Mouse (Mus musculus): ENCODE results near the gene Krt17.
A peak's percentile ranks its signal among the peaks of the same experiment; 100 is the strongest.
"Not testable (repeated sequence)": the region's sequence is repeated elsewhere in the genome, so short reads cannot be mapped to it uniquely, and the experiment has no call there.

The Krt17 gene

DNA sequence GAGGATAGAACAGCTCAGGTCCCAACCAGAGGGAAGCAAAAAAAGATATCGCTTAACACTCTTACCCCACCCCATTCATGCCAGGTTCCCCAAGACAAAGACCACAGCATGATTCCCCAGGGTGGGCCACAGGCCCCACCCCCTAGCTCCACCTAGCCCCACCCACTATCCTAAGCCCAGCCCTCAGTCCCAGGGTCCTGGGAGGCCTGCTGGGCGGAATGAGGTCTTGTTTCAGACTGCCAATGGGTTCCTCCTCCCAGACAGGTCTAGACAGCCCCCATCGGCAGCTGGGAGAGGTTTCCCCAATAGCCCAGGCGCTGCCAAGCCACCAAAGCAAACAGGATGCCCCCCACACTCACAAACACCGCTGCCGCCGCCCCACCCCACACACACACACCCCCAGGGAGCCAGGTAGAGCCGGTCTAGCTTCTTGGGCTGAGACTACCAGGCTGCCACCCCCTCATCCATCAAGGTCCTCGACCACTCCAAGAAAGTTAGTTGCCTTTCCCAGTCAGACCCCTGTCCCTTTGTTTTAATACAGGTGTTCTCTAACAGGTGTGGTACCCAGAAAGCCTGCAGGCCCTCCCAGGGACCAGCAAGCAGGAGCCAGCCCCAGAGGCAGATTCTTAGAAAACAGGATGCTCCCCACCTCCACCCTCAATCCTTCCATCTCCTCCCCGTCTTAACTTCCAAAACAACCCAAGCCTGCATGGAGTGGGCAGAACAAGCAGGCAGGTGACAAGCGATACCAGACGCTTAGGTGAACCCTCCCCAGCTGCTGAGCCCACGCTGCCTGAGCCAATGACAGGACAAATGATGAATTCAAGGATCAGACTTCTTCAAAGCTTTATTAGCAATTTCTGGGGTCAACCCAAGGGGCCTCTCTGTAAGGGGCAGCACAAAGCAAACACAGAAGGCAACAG is 1.5 kb upstream of the Krt17 start:
- DNase-seq (ENCODE audit: low spot score in 2 of 2) = no peak

- no peak for DNase-seq (ENCODE audit: low spot score in 2 of 2)
These were observed 391 bp upstream of the Krt17 start for GRCm38 (mm10) chr11:100261235-100261605.

GRCm38 (mm10) chr11:100259079-100259478 is 1.8 kb downstream of the Krt17 start:
- DNase-seq (ENCODE audit: low spot score in 2 of 2) = no peak

DNA sequence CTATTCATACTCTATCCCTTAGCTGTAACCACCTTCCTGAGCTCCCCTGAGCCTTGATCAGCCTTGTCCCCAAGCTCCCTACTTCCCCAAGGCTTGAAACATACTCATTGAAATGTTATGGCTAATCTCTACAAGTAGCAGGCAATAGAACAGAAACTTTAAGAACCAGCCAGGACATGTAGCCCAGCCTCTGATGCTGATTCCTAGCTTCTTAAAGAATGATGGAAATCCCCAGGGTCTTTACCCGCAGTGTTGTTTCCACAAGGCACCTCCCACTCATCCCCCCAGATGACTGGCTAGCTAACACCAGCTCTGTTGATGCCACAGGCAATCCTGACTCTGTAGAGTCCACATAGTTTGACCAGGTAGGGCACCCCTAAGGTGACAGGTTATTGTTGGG is 2.9 kb downstream of the Krt17 start:
- DNase-seq (ENCODE audit: low spot score in 2 of 2) = no peak

- DNase-seq (ENCODE audit: low spot score in 2 of 2) = no peak
These were observed 5.3 kb downstream of the Krt17 start for GRCm38 (mm10) chr11:100255514-100255913.

DNA sequence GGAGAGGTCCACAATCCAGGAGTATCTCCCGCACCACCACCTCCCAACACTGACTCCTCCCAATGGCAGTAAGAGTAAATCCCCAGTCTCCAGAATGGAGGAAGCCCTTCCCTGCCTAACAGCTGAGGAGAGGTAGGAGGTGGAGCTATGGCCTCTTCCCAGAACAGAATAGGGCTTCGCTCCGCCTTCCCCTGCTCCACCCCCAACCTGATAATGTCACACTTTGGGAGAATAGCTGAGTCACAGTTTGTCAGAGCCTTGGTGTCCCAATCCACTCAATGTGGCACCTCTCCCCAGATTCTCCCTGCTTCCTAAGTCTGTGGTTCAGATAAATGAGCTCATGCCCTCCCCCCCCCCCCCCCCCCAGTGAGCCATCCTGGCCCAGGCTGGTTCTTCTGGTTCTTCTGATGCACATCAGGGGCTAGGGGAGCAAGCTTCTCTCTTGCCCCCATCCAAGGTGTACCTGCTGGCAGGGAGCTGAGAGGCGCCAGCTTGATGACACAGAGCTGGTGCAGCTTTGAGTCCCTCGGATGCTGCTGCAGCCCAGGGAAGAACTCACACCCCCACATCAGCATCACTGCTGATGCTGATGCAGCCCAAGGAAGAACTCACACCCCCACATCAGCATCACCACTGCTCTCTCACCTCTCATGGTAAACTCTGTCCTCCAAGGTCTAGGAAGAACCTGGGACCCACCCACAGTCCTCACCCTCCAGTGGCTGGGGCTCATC is 6.3 kb downstream of the Krt17 start:
- peak in 1 of 2 experiments; percentile 25 for DNase-seq (ENCODE audit: low spot score in 2 of 2)

DNA sequence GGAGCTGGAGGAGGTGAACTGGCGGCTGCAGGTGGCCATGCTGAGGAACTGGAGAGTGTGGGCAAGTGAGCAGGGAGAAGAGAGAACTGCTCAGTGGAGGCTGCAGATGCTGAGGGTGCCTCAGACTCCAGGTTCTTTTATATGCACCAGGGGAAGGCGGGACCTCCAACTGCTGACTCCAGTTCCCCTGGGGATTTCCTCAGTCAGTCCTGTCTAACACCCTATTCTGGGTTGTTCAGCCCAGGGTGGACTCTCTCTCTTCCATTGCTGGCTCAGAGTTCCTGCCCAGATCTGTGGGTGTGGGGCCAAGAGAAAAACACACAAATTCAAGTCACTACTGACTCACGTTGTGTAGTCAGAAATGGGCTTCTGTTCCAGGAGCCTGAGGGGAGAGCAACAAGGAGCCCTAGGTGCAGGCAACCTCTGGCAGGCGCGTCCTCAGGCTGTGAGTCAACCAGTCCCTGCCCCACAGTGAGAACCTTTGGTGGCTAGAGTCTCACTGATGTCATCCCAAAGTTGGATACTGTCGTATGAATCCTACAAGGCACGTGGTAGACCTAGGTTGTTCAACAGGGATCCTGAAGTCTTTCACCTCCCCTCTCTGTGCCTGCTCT is 11.9 kb downstream of the Krt17 start, which contains the start of gene Krt16:
Krt16 (minus strand) TSS at position 51 of the 614 bp plus-strand sequence.
- no peak for DNase-seq (ENCODE audit: low spot score in 2 of 2)

GRCm38 (mm10) chr11:100246471-100246870 is 14.4 kb downstream of the Krt17 start:
- DNase-seq (ENCODE audit: low spot score in 2 of 2) = not testable (repeated sequence)

- DNase-seq (ENCODE audit: low spot score in 2 of 2) = not testable (repeated sequence)
These were observed 20.6 kb downstream of the Krt17 start for GRCm38 (mm10) chr11:100240272-100240671.

- peak in 1 of 2 experiments; percentile 35 for DNase-seq (ENCODE audit: low spot score in 2 of 2)
These were observed 39.1 kb downstream of the Krt17 start for GRCm38 (mm10) chr11:100221741-100222140.

DNA sequence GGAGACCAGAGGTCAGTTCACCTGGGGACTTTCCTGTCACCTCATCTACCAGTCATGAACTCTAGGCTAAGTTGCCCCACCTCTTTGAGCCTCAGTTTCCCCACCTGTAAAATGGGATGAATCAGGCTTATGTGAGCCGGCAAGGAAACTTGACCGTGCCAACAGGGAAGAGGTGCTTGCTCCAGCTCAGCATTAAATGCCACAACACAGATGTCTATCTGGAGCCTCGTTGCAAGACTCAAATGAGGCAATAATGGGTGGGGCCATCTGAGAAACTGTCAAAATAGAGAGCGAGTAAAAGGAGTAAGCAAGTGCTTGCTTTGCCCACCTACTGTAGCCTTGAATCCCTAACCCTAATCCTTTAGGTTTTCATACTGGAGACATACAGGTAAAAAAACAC is 41.5 kb downstream of the Krt17 start:
- no peak for DNase-seq (ENCODE audit: low spot score in 2 of 2)

GRCm38 (mm10) chr11:100208542-100208941 is 52.3 kb downstream of the Krt17 start:
- no peak for DNase-seq (ENCODE audit: low spot score in 2 of 2)

GRCm38 (mm10) chr11:100207498-100207897 is 53.3 kb downstream of the Krt17 start, which contains the start of gene Krt14:
Gene Krt14 (minus strand): TSS chr11:100207548.
- DNase-seq (ENCODE audit: low spot score in 2 of 2) = no peak
